10 mouse cellular contexts compared by ENCODE assay signal in the genomic region with DNA sequence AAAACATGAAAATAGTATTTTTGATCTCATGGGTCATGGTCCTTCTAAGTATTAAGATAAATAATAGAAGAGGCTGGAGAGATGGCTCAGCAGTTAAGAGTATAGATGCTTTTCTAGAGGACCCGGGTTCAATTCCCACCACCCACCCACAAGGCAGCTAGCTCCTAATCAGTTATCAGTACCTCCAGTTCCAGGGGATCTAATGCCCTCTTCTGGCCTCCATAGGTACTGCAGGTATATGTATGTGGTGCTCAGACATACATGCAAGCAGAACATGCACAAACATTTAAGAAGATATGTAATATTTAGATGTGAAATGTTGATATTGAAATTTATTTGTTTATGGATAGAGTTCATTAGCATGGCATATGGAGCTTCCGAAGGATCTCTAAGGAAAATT. TPM values are rescaled to one million over a fixed set of nuclear protein-coding genes. Genes with fewer than 3 reads are reported as not detected.
DNase-seq lines count a peak whose midpoint lies in the region; ATAC-seq lines count a peak whose summit lies in the region.
"Had no signal": no experiment of that assay in that cellular context is flagged by ENCODE, and none has a peak within 500 bp of the region (broad histone marks: within the 10 kb centered on the region; RNA-seq: fewer than 3 reads in every experiment).

No protein-coding gene starts in this region.

- H3K9ac ChIP-seq in heart, embryonic 12.5 days: no peak overlapping the region

- WGBS in heart, embryonic 12.5 days: 73% methylated on average over 2 of the region's 2 CpGs

- no peak overlapping the region for H3K4me3 ChIP-seq in heart, embryonic 12.5 days

- no peaks in the 10 kb centered on the region for H3K36me3 ChIP-seq in heart, embryonic 12.5 days

- no peak overlapping the region for H3K27ac ChIP-seq in heart, embryonic 12.5 days (ENCODE audit: poor library complexity, severe bottlenecking)

- H3K4me2 ChIP-seq in heart, embryonic 12.5 days: no peak overlapping the region

- H3K27me3 ChIP-seq in heart, embryonic 12.5 days (replicated peaks): peaks cover 12% of the 10 kb centered on the region; the same call in 1 of the 2 replicates

- peak; percentile 66 for DNase-seq in heart, adult 11 months
- peak; percentile 18 to 27 for DNase-seq in right cerebral cortex, adult 2 months (ENCODE audit: low spot score in 2 of 2)
- DNase-seq in right cerebral cortex, postnatal 14 days: no peak
- DNase-seq in c-Kit-positive CD71-positive TER-119-positive erythroid progenitor cells, embryonic 14.5 days (ENCODE audit: low spot score): peak; percentile 16
- peak; percentile 18 to 30 for DNase-seq in thymus, postnatal 36 days
- DNase-seq in gastrocnemius, postnatal 4 days (ENCODE audit: low spot score in 2 of 2): no peak
- DNase-seq in gastrocnemius, postnatal 36 days: no peak

- H3K9me3 ChIP-seq in heart, embryonic 12.5 days (replicated peaks): no peaks in the 10 kb centered on the region

- ATAC-seq in heart, embryonic 12.5 days (ENCODE audit: insufficient number of reproducible peaks, low FRiP score): no peak

- intact Hi-C loops in gastrocnemius, postnatal 36 days (cut with DNase I): no loop called here

- H3K4me1 ChIP-seq in heart, embryonic 12.5 days (replicated peaks): peaks cover 12% of the 10 kb centered on the region

RNA-seq across cellular contexts. Expression of gene Prok2, which starts 56.8 kb away (rescaled TPM):
- not detected in 2 replicates for polyA plus RNA-seq in heart, embryonic 12.5 days (2016; fragmentation: Nextera tagmentation; extraction: Ambion mirVana)
- total RNA-seq in gastrocnemius, postnatal 4 days (2021): under 1 TPM in 1 of 2 experiments, not detected in 1; 0.20 TPM
- total RNA-seq in gastrocnemius, postnatal 36 days (2021): not detected
- polyA plus RNA-seq: heart, embryonic 14.5 days; stomach, embryonic 14.5 days had no signal

Comparison
In these comparisons a context has a peak if more than half of its experiments do, and no peak if none do; other contexts are left out.
1. DNase-seq: peak in heart, adult 11 months (single experiment), right cerebral cortex, adult 2 months (2 of 2), c-Kit-positive CD71-positive TER-119-positive erythroid progenitor cells, embryonic 14.5 days (single experiment) and thymus, postnatal 36 days (2 of 2); none in right cerebral cortex, postnatal 14 days (single experiment), gastrocnemius, postnatal 4 days (0 of 2) and gastrocnemius, postnatal 36 days (0 of 2).